Mouse (Mus musculus) hindbrain, embryonic 13.5 days (tissue): Measurements from ENCODE around the gene Atpif1. TPM values are rescaled to one million over a fixed set of nuclear protein-coding genes. Genes with fewer than 3 reads are reported as not detected.
"Not testable (repeated sequence)": the region's sequence is repeated elsewhere in the genome, so short reads cannot be mapped to it uniquely, and the experiment has no call there.

Source experiments
- ATAC-seq: fragments of 200-750 bp; cut with Nextera tagmentation; 2 replicates; pipeline ENCODE4 v1.8.0; 2017; ENCODE audit warnings: moderate TSS enrichment; ENCODE audit not compliant: low FRiP score
- H3K27ac ChIP-seq: fragments of 300-500 bp; sonication (generic); 2 replicates; pipeline ENCODE4 v1.5.1; 2015; ENCODE audit warnings: inconsistent platforms, mild to moderate bottlenecking, moderate library complexity
- H3K27me3 ChIP-seq: fragments of 300-500 bp; sonication (generic); 2 replicates; pipeline ENCODE4 v1.6.1; 2015; ENCODE audit warnings: mild to moderate bottlenecking, inconsistent platforms
- H3K36me3 ChIP-seq: fragments of 300-500 bp; sonication (generic); 2 replicates; pipeline ENCODE4 v1.6.1; 2015; ENCODE audit warnings: mild to moderate bottlenecking, inconsistent platforms
- H3K4me1 ChIP-seq: fragments of 300-500 bp; sonication (generic); replicated peaks from 2 replicates; pipeline ENCODE4 v1.6.1; 2015; ENCODE audit warnings: inconsistent platforms
- H3K4me2 ChIP-seq: fragments of 300-500 bp; sonication (generic); 2 replicates; pipeline ENCODE4 v1.6.1; 2015; ENCODE audit warnings: inconsistent platforms, mild to moderate bottlenecking, moderate library complexity
- H3K4me3 ChIP-seq: fragments of 300-500 bp; sonication (generic); 2 replicates; pipeline ENCODE4 v1.5.1; 2015; ENCODE audit warnings: mild to moderate bottlenecking, inconsistent platforms
- H3K9ac ChIP-seq: fragments of 300-500 bp; sonication (generic); 2 replicates; pipeline ENCODE4 v1.6.1; 2015; ENCODE audit warnings: mild to moderate bottlenecking, inconsistent platforms
- H3K9me3 ChIP-seq: fragments of 300-500 bp; sonication (generic); 2 replicates; pipeline ENCODE4 v1.6.1; 2016; ENCODE audit warnings: inconsistent platforms
- WGBS: fragments of 180-500 bp; shearing (Covaris S2); methylation state at CpG from one replicate; pipeline ENCODE4 v1.1.7; 2015; 5-methylcytosine and 5-hydroxymethylcytosine counted together
- polyA plus RNA-seq: library from polyadenylated mRNA; unstranded; fragments of >200 nt; fragmentation: Nextera tagmentation; extraction: Ambion mirVana; gene quantifications from 2 replicates; pipeline ENCODE4 v1.2.1, GENCODE M21; 2015

Gene Atpif1
- polyA plus RNA-seq, 1 experiment from 2014 or later: 1,428 TPM

- no peaks in the 10 kb centered on the region for H3K4me1 ChIP-seq
- no peak for ATAC-seq
- WGBS: 79% methylated on average over 13 of the region's 13 CpGs
These were observed 50.4 kb downstream of the Atpif1 start for GRCm38 (mm10) chr4:132482956-132483608.

GRCm38 (mm10) chr4:132482104-132482503, 51.4 kb downstream of the Atpif1 start:
- WGBS: 84% methylated on average over 3 of the region's 3 CpGs
- not testable (repeated sequence) for H3K4me2 ChIP-seq, H3K27me3 ChIP-seq, H3K9me3 ChIP-seq, H3K4me1 ChIP-seq, ATAC-seq, H3K27ac ChIP-seq, H3K36me3 ChIP-seq, H3K4me3 ChIP-seq, H3K9ac ChIP-seq

More at GRCm38 (mm10) chr4:132482956-132483608, 50.4 kb downstream of the Atpif1 start:
- no peaks in the 10 kb centered on the region for H3K9me3 ChIP-seq
- H3K4me2 ChIP-seq: no peak overlapping the region
- H3K36me3 ChIP-seq: no peaks in the 10 kb centered on the region
- H3K4me3 ChIP-seq: no peak overlapping the region
- H3K27ac ChIP-seq: no peak overlapping the region
- H3K9ac ChIP-seq: no peak overlapping the region
- H3K27me3 ChIP-seq: no peaks in the 10 kb centered on the region

Other genes with a start within 250 kb of the Atpif1 start
- 0.80 and 0.84 TPM in 2 replicates for gene Rab42, start 230.3 kb downstream of the Atpif1 start, polyA plus RNA-seq
- gene Trnau1ap, start 204.1 kb downstream of the Atpif1 start, polyA plus RNA-seq: 75.7 and 80.9 TPM in 2 replicates
- gene Rcc1, start 180.1 kb downstream of the Atpif1 start, polyA plus RNA-seq: 37.2 and 42.1 TPM in 2 replicates
- 10.5 and 11.5 TPM in 2 replicates for gene Phactr4, start 111.2 kb downstream of the Atpif1 start, polyA plus RNA-seq
- 18.5 and 20.6 TPM in 2 replicates for gene Med18, start 69.7 kb downstream of the Atpif1 start, polyA plus RNA-seq
- gene Sesn2, start 23.2 kb downstream of the Atpif1 start, polyA plus RNA-seq: 6.6 and 8.1 TPM in 2 replicates
- gene Dnajc8, start 1.9 kb upstream of the Atpif1 start, polyA plus RNA-seq: 154 and 156 TPM in 2 replicates
- gene Ptafr, start 30.4 kb upstream of the Atpif1 start, polyA plus RNA-seq: 0.82 and 0.83 TPM in 2 replicates
- 17.0 and 17.1 TPM in 2 replicates for gene Eya3, start 105.3 kb upstream of the Atpif1 start, polyA plus RNA-seq
- 5.0 and 6.1 TPM in 2 replicates for gene Xkr8, start 198.9 kb upstream of the Atpif1 start, polyA plus RNA-seq
- gene Smpdl3b, start 223.6 kb upstream of the Atpif1 start, polyA plus RNA-seq: 0.71 and 0.82 TPM in 2 replicates
- 41.2 and 41.8 TPM in 2 replicates for gene Rpa2, start 234.7 kb upstream of the Atpif1 start, polyA plus RNA-seq